Mouse (Mus musculus) liver, embryonic 14.5 days (tissue): Measurements from ENCODE around the gene Ccm2l. TPM values are rescaled to one million over a fixed set of nuclear protein-coding genes. Genes with fewer than 3 reads are reported as not detected.

Experiments
- ATAC-seq: fragments of 200-750 bp; cut with Nextera tagmentation; 2 replicates; pipeline ENCODE4 v1.8.0; 2017; ENCODE audit warnings: moderate number of reproducible peaks, mild to moderate bottlenecking, moderate library complexity; ENCODE audit not compliant: insufficient read depth
- DNase-seq, 3 experiments: peaks; one replicate each; pipeline ENCODE4 v3.0.0-alpha.2; 2012 to 2013; ENCODE audit warnings: low read depth in 3 of 3, low spot score in 3 of 3
- H3K27ac ChIP-seq: fragments of 300-500 bp; sonication (generic); 2 replicates; pipeline ENCODE4 v1.5.1; 2014; ENCODE audit warnings: moderate library complexity, mild to moderate bottlenecking, control low read depth, inconsistent platforms
- H3K27me3 ChIP-seq: fragments of 300-500 bp; sonication (generic); 2 replicates; pipeline ENCODE4 v1.6.1; 2014; ENCODE audit warnings: mild to moderate bottlenecking, low read length, moderate library complexity; ENCODE audit not compliant: control insufficient read depth, insufficient read depth
- H3K36me3 ChIP-seq: fragments of 300-500 bp; sonication (generic); replicated peaks from 2 replicates; pipeline ENCODE4 v1.6.1; 2014; ENCODE audit warnings: low read depth; ENCODE audit not compliant: control insufficient read depth, insufficient read depth
- H3K4me1 ChIP-seq, 2 experiments: fragments of 200-500 bp in 1 of 2; fragments of 300-500 bp in 1 of 2; sonication (generic) in 1 of 2; replicated peaks; 2 replicates each; pipeline ENCODE4 v1.6.1; 2012 to 2014; ENCODE audit warnings: antibody characterized with exemption in 1 of 2, inconsistent platforms in 1 of 2, low read length in 1 of 2; ENCODE audit not compliant: control insufficient read depth in 2 of 2, insufficient read depth in 2 of 2
- H3K4me2 ChIP-seq: fragments of 300-500 bp; sonication (generic); 2 replicates; pipeline ENCODE4 v1.6.1; 2014; ENCODE audit warnings: low read depth, mild to moderate bottlenecking, control low read depth, moderate library complexity
- H3K4me3 ChIP-seq, 2 experiments: fragments of 200-500 bp in 1 of 2; fragments of 300-500 bp in 1 of 2; sonication (generic) in 1 of 2; 2 replicates each; pipeline ENCODE4 v1.5.1; 2012 to 2014; ENCODE audit warnings: low read depth in 2 of 2, low read length in 2 of 2, mild to moderate bottlenecking in 2 of 2, control low read depth in 1 of 2, inconsistent platforms in 1 of 2, moderate library complexity in 1 of 2; ENCODE audit not compliant: insufficient read depth in 1 of 2
- H3K9ac ChIP-seq: fragments of 300-500 bp; sonication (generic); replicated peaks from 2 replicates; pipeline ENCODE4 v1.6.1; 2014; ENCODE audit warnings: mild to moderate bottlenecking, control low read depth, moderate library complexity
- H3K9me3 ChIP-seq: fragments of 300-500 bp; sonication (generic); 2 replicates; pipeline ENCODE4 v1.6.1; 2016; ENCODE audit warnings: low read length, mixed read lengths; ENCODE audit not compliant: control insufficient read depth
- CTCF ChIP-seq: IDR thresholded peaks from 2 replicates; pipeline ENCODE4 v1.5.1; 2016; ENCODE audit warnings: antibody characterized with exemption, low read depth, control low read depth
- EP300 ChIP-seq: IDR thresholded peaks from 2 replicates; pipeline ENCODE4 v1.6.1; 2016; ENCODE audit warnings: antibody characterized with exemption, low read depth
- WGBS: fragments of 180-500 bp; shearing (Covaris S2); extraction: QIAGEN DNeasy Blood & Tissue Kit; methylation state at CpG from one replicate; pipeline ENCODE4 v1.1.7; 2014; ENCODE audit not compliant: insufficient replicate concordance; 5-methylcytosine and 5-hydroxymethylcytosine counted together
- polyA plus RNA-seq, 2 experiments: library from polyadenylated mRNA; depleted of rRNA in 1 of 2; stranded (reverse) in 1 of 2; unstranded in 1 of 2; fragments of >200 nt; fragmentation: Nextera tagmentation in 1 of 2; extraction: Ambion mirVana in 1 of 2; gene quantifications; 2 replicates each; pipeline versions ENCODE4 v1.2.1 to v1.2.3; 2012 to 2014

The Ccm2l gene
- polyA plus RNA-seq, 2 experiments = 0.81 to 2.2 TPM

- H3K27ac ChIP-seq = no peak overlapping the region
- no peaks in the 10 kb centered on the region for H3K4me1 ChIP-seq
- ATAC-seq (peak; percentile 47; the same call in 1 of the 2 replicates), DNase-seq (peak in 2 of 3 experiments; percentile 40 to 47)
- TF ChIP-seq EP300 = no peak
- peaks cover 40% of the 10 kb centered on the region for H3K27me3 ChIP-seq
- H3K9me3 ChIP-seq = no peaks in the 10 kb centered on the region
- peak overlapping the region in 1 of 2 experiments; percentile 41; a peak in 3 of 4 replicates for H3K4me3 ChIP-seq
- no peak overlapping the region for H3K9ac ChIP-seq
- no peaks in the 10 kb centered on the region for H3K36me3 ChIP-seq
- WGBS = 3% methylated on average over 52 of the region's 58 CpGs
- peak overlapping the region; percentile 55 for H3K4me2 ChIP-seq
Measured at GRCm38 (mm10) chr2:153032083-153032842, 33.5 kb upstream of the Ccm2l start.

GRCm38 (mm10) chr2:153032973-153033372 lies 32.8 kb upstream of the Ccm2l start:
- no peaks in the 10 kb centered on the region for H3K36me3 ChIP-seq
- H3K4me3 ChIP-seq = no peak overlapping the region
- WGBS = 11% methylated on average over 4 of the region's 4 CpGs
- peaks cover 40% of the 10 kb centered on the region for H3K27me3 ChIP-seq
- TF ChIP-seq EP300 = no peak
- no peak for DNase-seq
- no peaks in the 10 kb centered on the region for H3K9me3 ChIP-seq
- H3K4me2 ChIP-seq = no peak overlapping the region
- no peak for ATAC-seq
- H3K9ac ChIP-seq = no peak overlapping the region
- H3K4me1 ChIP-seq = no peaks in the 10 kb centered on the region
- no peak overlapping the region for H3K27ac ChIP-seq

- no peaks in the 10 kb centered on the region for H3K36me3 ChIP-seq
- 55% methylated on average over 5 of the region's 5 CpGs for WGBS
- no peak overlapping the region for H3K4me3 ChIP-seq
- H3K27ac ChIP-seq = no peak overlapping the region
- H3K9me3 ChIP-seq = no peaks in the 10 kb centered on the region
- no peak overlapping the region for H3K9ac ChIP-seq
- no peak overlapping the region for H3K4me2 ChIP-seq
- DNase-seq = no peak
- ATAC-seq = no peak
- no peaks in the 10 kb centered on the region for H3K4me1 ChIP-seq
- TF ChIP-seq EP300 (no peak), CTCF (no peak)
- peaks cover 40% of the 10 kb centered on the region for H3K27me3 ChIP-seq
Measured at GRCm38 (mm10) chr2:153033545-153034230, 32.1 kb upstream of the Ccm2l start.

GRCm38 (mm10) chr2:153036690-153037089 lies 29.1 kb upstream of the Ccm2l start:
- Histone ChIP-seq H3K36me3 (no peaks in the 10 kb centered on the region), H3K9ac (no peak overlapping the region), H3K27me3 (peaks cover 19% of the 10 kb centered on the region), H3K4me1 (no peaks in the 10 kb centered on the region), H3K27ac (no peak overlapping the region), H3K9me3 (no peaks in the 10 kb centered on the region), H3K4me2 (no peak overlapping the region), H3K4me3 (no peak overlapping the region)
- no peak for TF ChIP-seq CTCF
- no peak for TF ChIP-seq EP300
- ATAC-seq = no peak
- DNase-seq = no peak
- 6% methylated on average over 2 of the region's 2 CpGs for WGBS

- no peak for DNase-seq
- TF ChIP-seq CTCF (no peak), EP300 (no peak)
Measured at GRCm38 (mm10) chr2:153043886-153044285, 21.9 kb upstream of the Ccm2l start.

More at GRCm38 (mm10) chr2:153043886-153044285, 21.9 kb upstream of the Ccm2l start:
- no peak overlapping the region for H3K27ac ChIP-seq
- no peak for ATAC-seq
- H3K27me3 ChIP-seq = no peaks in the 10 kb centered on the region
- WGBS = 46% methylated on average over 3 of the region's 3 CpGs
- H3K4me1 ChIP-seq = no peaks in the 10 kb centered on the region
- H3K36me3 ChIP-seq = no peaks in the 10 kb centered on the region
- no peaks in the 10 kb centered on the region for H3K9me3 ChIP-seq
- H3K9ac ChIP-seq = no peak overlapping the region
- H3K4me3 ChIP-seq = no peak overlapping the region
- no peak overlapping the region for H3K4me2 ChIP-seq
